Mouse (Mus musculus) frontal cortex, adult 2 months (tissue): ENCODE measurements around the gene Olfr844. TPM values are rescaled to one million over a fixed set of nuclear protein-coding genes. Genes with fewer than 3 reads are reported as not detected.

Experiments used
- DNase-seq, 2 experiments: peaks; one replicate each; pipeline ENCODE4 v3.0.0; 2022; ENCODE audit warnings: low spot score in 1 of 2; ENCODE audit errors: extremely low spot score in 1 of 2
- polyA plus RNA-seq: library from polyadenylated mRNA; depleted of rRNA; stranded (reverse); fragments of >200 nt; gene quantifications from 2 replicates; pipeline ENCODE4 v1.2.3, GENCODE M21; 2012; rRNA removed

The Olfr844 gene
- polyA plus RNA-seq: not detected in 2 replicates

DNA sequence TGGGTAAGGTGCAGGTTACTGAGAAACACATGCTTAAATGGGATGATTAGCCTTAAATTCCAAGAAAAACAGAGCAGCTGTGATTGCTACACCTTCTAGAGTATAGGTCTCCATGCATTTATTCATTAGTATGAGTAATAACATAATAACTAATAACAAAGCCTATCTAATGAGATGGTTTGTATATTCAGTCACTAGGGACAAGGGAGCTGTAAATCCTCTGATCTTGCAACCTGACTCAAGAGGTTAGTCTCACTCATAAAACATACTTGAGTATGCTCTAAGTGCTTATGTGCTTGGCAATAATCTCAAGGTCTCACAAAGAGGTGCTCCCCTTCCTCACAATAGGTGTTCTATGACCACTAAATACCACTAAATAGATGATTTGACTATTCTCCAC lies at the start of gene Olfr844:
Gene Olfr844, plus strand, starts transcription at position 301 of the 400 bp plus-strand sequence.
- no peak for DNase-seq

DNA sequence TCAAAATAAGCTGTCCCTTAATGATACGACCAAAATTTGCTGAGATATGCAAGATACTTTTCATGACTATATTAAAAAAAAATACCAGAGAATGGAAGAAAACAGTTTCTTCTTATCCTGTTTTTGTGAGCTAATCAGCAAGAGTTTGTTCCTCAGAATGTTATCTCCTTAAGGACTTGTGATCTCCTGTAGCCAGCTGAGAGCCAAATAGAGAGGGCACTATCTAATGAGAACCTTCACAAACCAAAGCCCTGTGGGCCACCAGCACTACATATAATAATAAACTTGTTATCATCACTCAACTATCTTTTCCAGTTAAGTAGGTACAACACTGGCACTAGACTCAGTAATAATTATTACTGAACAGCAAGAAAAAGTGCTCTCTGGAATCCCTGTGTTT lies 20.0 kb downstream of the Olfr844 start, which contains the start of gene Olfr845:
Gene Olfr845, plus strand, starts transcription at position 301 of the 400 bp plus-strand sequence.
- DNase-seq: no peak

DNA sequence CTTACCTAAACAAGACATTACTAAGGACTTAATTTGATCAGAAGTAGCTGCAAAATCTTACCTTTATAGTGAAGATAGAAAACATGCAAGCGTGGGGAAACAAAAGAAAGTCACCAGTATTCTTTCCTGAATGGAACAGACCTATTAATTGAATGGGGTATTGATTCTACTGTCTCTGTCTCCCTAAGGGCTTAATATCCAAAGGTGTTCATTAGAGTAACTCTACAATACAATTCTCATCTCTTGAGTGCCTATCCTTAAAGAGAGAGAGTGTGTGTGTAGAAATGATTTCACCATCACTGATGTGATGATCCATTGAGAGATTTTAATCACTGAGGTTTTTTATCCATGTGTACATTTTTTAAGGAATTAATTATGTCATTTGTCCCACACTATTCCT lies 47.8 kb downstream of the Olfr844 start, which contains the start of gene Olfr846:
Gene Olfr846, minus strand, starts transcription at position 101 of the 400 bp plus-strand sequence.
- DNase-seq: no peak

Other genes starting within 250 kb of the Olfr844 start
- gene Olfr836, start 196.0 kb upstream of the Olfr844 start, polyA plus RNA-seq: not detected in 2 replicates
- gene Olfr837, start 180.0 kb upstream of the Olfr844 start, polyA plus RNA-seq: not detected in 2 replicates
- gene Olfr839-ps1, start 139.0 kb upstream of the Olfr844 start, polyA plus RNA-seq: not detected in 2 replicates
- gene Olfr843, start 64.4 kb upstream of the Olfr844 start, polyA plus RNA-seq: 0.02 TPM in 1 of 2 replicates, not detected in the other
- not detected in 2 replicates for gene Olfr845, start 20.1 kb downstream of the Olfr844 start, polyA plus RNA-seq
- gene Olfr846, start 47.7 kb downstream of the Olfr844 start, polyA plus RNA-seq: not detected in 2 replicates
- not detected in 2 replicates for gene Olfr847, start 62.3 kb downstream of the Olfr844 start, polyA plus RNA-seq
- gene Olfr849, start 123.9 kb downstream of the Olfr844 start, polyA plus RNA-seq: not detected in 2 replicates
- not detected in 2 replicates for gene Olfr850, start 161.9 kb downstream of the Olfr844 start, polyA plus RNA-seq
- not detected in 2 replicates for gene Olfr851, start 176.9 kb downstream of the Olfr844 start, polyA plus RNA-seq
- not detected in 2 replicates for gene Olfr853, start 224.7 kb downstream of the Olfr844 start, polyA plus RNA-seq